Mouse (Mus musculus): ENCODE data around the gene Ccdc96. TPM values are rescaled to one million over a fixed set of nuclear protein-coding genes. Genes with fewer than 3 reads are reported as not detected.

Gene Ccdc96
- polyA plus RNA-seq, 1 experiment, result 0.42 TPM

DNA sequence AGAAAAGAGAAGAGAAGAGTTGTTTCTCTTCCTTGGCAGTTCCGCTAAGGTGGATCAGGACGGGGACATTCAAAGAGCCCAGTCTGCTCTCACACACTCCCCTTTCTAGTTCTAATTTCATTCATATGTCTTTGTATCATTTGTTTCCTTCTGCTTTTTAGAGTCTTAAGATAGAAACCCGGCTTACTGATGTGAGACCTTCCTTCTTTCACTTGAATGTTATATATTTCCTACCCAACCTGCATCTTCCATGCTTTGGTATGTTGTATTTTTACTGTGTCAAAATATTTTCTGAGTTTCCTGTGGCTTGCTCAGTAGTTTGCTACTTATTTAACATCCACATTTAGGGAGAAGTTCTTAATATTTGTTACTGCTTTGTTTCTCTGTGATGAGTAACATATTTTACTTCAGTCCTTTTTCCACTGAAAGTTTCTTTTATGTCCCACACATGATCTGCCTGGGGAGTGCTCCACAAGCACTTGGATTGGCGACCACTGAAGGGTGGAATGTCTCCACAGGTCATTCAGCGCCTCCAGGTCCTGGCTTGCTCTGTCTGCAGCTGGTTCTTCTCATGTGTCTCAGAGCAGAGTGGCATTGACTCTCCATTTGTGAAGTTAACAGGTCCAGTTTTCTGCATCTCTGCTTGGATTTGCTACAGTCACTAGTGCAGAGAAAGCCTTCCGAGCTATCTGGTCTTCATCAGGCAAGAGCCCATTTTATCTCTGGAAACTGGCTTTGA lies 51.2 kb downstream of the Ccdc96 start:
- Histone ChIP-seq H3K4me1 (ENCODE audit: control insufficient read depth, insufficient read depth, low read length) (peaks cover 14% of the 10 kb centered on the region), H3K4me3 (replicated peaks; ENCODE audit: control insufficient read depth, low read depth, low read length) (no peak overlapping the region), H3K27ac (ENCODE audit: control insufficient read depth, insufficient read depth, low read depth, low read length, poor library complexity) (peak overlapping the region; percentile 54; the same call in 1 of the 2 replicates)
- TF ChIP-seq POLR2A (IDR thresholded peaks at IDR 0.05; ENCODE audit: borderline replicate concordance, control insufficient read depth, low read depth, low read length) (no peak), CTCF (IDR thresholded peaks at IDR 0.05; ENCODE audit: control insufficient read depth, insufficient read depth, low read length) (no peak)
- WGBS, result 50% methylated on average over 6 of the region's 6 CpGs

DNA sequence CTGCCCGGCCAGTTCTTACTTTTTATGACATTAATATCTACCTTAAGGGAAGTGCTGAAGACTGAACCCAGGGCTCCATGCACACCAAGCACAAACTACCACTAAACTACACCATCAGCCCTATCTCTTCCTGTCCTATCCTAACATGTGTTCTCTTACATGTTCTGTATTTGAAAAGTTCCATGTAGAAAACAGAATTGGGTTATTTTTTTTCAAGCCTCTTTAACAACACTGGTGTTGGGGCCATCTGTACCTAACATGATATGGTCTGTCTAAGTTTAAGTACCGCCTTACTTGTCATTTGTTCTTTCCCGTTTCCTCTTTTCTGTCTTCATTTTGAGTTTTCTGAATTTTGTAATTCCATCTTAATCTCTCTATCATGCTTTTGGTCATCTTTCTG lies 52.0 kb downstream of the Ccdc96 start:
- no peak overlapping the region for H3K27ac ChIP-seq (ENCODE audit: control insufficient read depth, insufficient read depth, low read depth, low read length, poor library complexity)
- TF ChIP-seq CTCF (IDR thresholded peaks at IDR 0.05; ENCODE audit: control insufficient read depth, insufficient read depth, low read length) (no peak), POLR2A (IDR thresholded peaks at IDR 0.05; ENCODE audit: borderline replicate concordance, control insufficient read depth, low read depth, low read length) (no peak)
- H3K4me3 ChIP-seq (replicated peaks; ENCODE audit: control insufficient read depth, low read depth, low read length), result no peak overlapping the region
- H3K4me1 ChIP-seq (ENCODE audit: control insufficient read depth, insufficient read depth, low read length), result peaks cover 14% of the 10 kb centered on the region
- WGBS, result 63% methylated on average over 3 of the region's 3 CpGs

Other genes starting within 250 kb of the Ccdc96 start
- 0.68 and 2.5 TPM in 2 replicates for gene Sorcs2, start 86.4 kb upstream of the Ccdc96 start, polyA plus RNA-seq (2011; ENCODE audit: insufficient read depth, insufficient read length, low replicate concordance, missing spikeins)
- gene Grpel1, start 19.6 kb upstream of the Ccdc96 start, polyA plus RNA-seq (2011; ENCODE audit: insufficient read depth, insufficient read length, low replicate concordance, missing spikeins), result 5.7 and 13.3 TPM in 2 replicates
- gene Tada2b, start 303 bp upstream of the Ccdc96 start, polyA plus RNA-seq (2011; ENCODE audit: insufficient read depth, insufficient read length, low replicate concordance, missing spikeins), result 6.4 and 7.9 TPM in 2 replicates
- gene Tbc1d14, start 108.7 kb downstream of the Ccdc96 start, polyA plus RNA-seq (2011; ENCODE audit: insufficient read depth, insufficient read length, low replicate concordance, missing spikeins), result 7.5 and 34.7 TPM in 2 replicates
- 23.9 and 28.6 TPM in 2 replicates for gene D5Ertd579e, start 211.4 kb downstream of the Ccdc96 start, polyA plus RNA-seq (2011; ENCODE audit: insufficient read depth, insufficient read length, low replicate concordance, missing spikeins)

Data from bone marrow, adult 2 months (tissue).